Mouse (Mus musculus): ENCODE measurements at regions not wholly inside any gene's neighbourhood (a gene's known extent, or its start where the extent isn't known, plus 50 kb on each side); places are given as distances from the start of the nearest gene placed in this dataset.

DNA sequence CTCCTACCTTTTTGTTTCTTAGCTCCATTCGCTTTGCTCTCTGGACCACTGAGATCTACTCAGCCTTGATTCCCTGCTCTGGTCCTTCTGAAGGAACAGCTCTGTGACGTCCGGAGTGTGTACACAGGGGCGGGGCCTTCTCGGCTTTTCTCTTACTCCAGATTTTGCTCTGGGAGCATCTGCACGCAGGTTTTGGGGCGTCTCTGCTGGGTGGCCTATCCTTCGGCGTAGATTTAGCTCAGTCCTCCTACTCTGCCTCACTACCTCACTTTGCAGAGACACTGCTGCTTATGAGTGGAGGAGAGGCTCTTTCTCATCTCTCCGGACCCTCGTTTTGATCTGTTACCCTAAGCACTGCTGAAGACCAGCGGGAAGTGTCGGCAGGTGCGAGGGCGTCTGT lies 161.4 kb downstream of the Nucb2 start:
- Histone ChIP-seq H3K27me3 (ENCODE audit: control insufficient read depth, insufficient read depth, low read length) (no peaks in the 10 kb centered on the region), H3K9ac (ENCODE audit: low read depth, low read length) (no peak overlapping the region), H3K36me3 (ENCODE audit: control insufficient read depth, insufficient read depth, low read length) (no peaks in the 10 kb centered on the region), H3K4me1 (ENCODE audit: control insufficient read depth, insufficient read depth, low read length) (no peaks in the 10 kb centered on the region), H3K9me3 (replicated peaks; ENCODE audit: control insufficient read depth, low read length) (no peaks in the 10 kb centered on the region), H3K4me2 (no peak overlapping the region), H3K27ac (ENCODE audit: low read depth, low read length) (no peak overlapping the region), H3K4me3 (ENCODE audit: low read depth, low read length) (no peak overlapping the region)
- 84% methylated on average over 15 of the region's 15 CpGs for WGBS (ENCODE audit: insufficient replicate concordance)
- ATAC-seq (replicated peaks; ENCODE audit: insufficient number of reproducible peaks, low FRiP score, low TSS enrichment), result no peak

DNA sequence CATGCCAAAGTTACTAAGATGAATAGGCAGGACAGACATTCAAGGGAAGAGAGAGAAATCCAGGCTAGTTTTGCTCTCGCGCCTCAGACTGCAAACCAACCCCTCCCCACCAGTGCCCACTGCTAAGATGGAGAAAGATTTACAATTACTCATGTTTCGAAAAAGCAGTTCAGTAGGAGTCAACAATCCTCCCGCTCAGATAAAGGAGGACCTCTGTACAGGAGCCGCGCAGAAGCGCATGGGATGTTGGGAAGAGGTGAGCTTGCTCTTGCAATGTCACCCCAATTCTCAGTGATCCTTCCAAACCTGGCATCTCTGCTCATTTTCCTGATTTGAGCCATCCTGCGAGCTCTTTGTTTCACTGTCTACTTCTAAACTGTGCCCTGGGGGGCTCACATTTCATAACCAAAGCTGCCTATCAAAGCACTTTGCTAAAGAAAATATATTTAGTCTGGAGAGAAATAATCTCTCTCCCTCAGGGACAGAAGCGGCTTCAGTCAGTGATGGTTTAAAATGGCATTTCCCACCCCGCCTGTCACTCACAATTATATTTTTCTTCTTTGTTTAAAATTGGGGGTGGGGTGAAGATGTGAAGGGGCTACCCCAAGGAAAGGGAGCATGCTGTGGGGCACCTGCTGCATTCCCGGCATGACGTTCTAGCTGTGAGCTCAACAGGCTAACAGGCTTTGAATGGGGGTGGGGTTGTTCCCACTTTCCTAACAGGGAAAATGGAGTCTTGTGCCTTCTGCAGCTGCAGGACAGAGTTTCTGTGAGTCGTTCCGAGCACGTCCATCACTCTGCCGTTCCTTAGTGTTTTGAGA lies 170.2 kb downstream of the Nucb2 start:
- no peak for ATAC-seq (replicated peaks; ENCODE audit: insufficient number of reproducible peaks, low FRiP score, low TSS enrichment)
- H3K9me3 ChIP-seq (replicated peaks; ENCODE audit: control insufficient read depth, low read length), result no peaks in the 10 kb centered on the region
- 64% methylated on average over 16 of the region's 16 CpGs for WGBS (ENCODE audit: insufficient replicate concordance)
- H3K4me2 ChIP-seq, result no peak overlapping the region
- H3K27me3 ChIP-seq (ENCODE audit: control insufficient read depth, insufficient read depth, low read length), result no peaks in the 10 kb centered on the region
- H3K27ac ChIP-seq (ENCODE audit: low read depth, low read length), result no peak overlapping the region
- no peak overlapping the region for H3K4me3 ChIP-seq (ENCODE audit: low read depth, low read length)
- H3K9ac ChIP-seq (ENCODE audit: low read depth, low read length), result no peak overlapping the region
- no peaks in the 10 kb centered on the region for H3K4me1 ChIP-seq (ENCODE audit: control insufficient read depth, insufficient read depth, low read length)
- no peaks in the 10 kb centered on the region for H3K36me3 ChIP-seq (ENCODE audit: control insufficient read depth, insufficient read depth, low read length)

DNA sequence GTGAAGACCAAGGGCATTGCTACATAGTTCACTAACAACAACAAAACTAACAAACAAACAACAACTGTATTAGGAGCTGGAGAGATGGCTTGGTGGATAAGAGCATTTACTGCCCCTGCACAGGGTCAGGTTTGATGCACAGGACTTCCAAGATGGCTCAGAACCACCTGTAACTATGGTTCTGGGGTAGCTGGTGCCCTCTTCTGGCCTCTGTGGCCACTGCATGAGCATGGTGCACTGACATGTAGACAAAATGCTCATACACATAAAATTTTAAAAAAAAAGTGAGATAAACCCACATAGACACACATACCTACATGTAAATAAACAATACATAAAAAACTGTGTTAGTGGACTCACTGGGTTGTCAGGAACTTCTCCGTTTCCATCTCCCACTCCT lies 172.5 kb downstream of the Nucb2 start:
- H3K4me3 ChIP-seq (ENCODE audit: low read depth, low read length), result no peak overlapping the region
- no peak for ATAC-seq (replicated peaks; ENCODE audit: insufficient number of reproducible peaks, low FRiP score, low TSS enrichment)
- no peaks in the 10 kb centered on the region for H3K36me3 ChIP-seq (ENCODE audit: control insufficient read depth, insufficient read depth, low read length)
- H3K27ac ChIP-seq (ENCODE audit: low read depth, low read length), result no peak overlapping the region
- H3K9me3 ChIP-seq (replicated peaks; ENCODE audit: control insufficient read depth, low read length), result no peaks in the 10 kb centered on the region
- no peak overlapping the region for H3K9ac ChIP-seq (ENCODE audit: low read depth, low read length)
- no peak overlapping the region for H3K4me2 ChIP-seq
- 76% methylated on average over 1 of the region's 1 CpGs for whole genome bisulfite sequencing (ENCODE audit: insufficient replicate concordance)
- H3K27me3 ChIP-seq (ENCODE audit: control insufficient read depth, insufficient read depth, low read length), result no peaks in the 10 kb centered on the region
- no peaks in the 10 kb centered on the region for H3K4me1 ChIP-seq (ENCODE audit: control insufficient read depth, insufficient read depth, low read length)

DNA sequence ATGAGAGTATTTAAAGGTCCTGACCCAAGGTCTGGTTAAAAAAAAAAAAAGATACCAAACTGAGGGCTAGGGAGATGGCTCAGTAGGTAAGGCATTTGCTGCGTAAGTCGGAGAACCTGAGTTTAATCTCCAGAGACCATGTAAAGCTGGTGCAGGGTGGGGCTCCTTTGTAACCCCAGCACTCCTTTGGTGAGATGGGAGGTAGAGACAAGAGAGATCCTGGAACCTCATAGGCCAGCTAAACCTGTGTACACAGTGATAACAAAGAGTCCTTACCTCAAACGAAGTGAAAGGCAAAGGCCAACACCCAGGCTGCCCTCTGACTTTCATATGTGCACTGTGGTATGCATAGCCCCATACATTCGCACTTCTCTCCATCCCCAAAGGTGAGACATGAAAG lies 175.0 kb downstream of the Nucb2 start:
- no peaks in the 10 kb centered on the region for H3K27me3 ChIP-seq (ENCODE audit: control insufficient read depth, insufficient read depth, low read length)
- H3K9ac ChIP-seq (ENCODE audit: low read depth, low read length), result no peak overlapping the region
- 68% methylated on average over 4 of the region's 4 CpGs for WGBS (ENCODE audit: insufficient replicate concordance)
- H3K9me3 ChIP-seq (replicated peaks; ENCODE audit: control insufficient read depth, low read length), result no peaks in the 10 kb centered on the region
- H3K4me2 ChIP-seq, result no peak overlapping the region
- no peak for ATAC-seq (replicated peaks; ENCODE audit: insufficient number of reproducible peaks, low FRiP score, low TSS enrichment)
- no peak overlapping the region for H3K27ac ChIP-seq (ENCODE audit: low read depth, low read length)
- H3K36me3 ChIP-seq (ENCODE audit: control insufficient read depth, insufficient read depth, low read length), result no peaks in the 10 kb centered on the region
- H3K4me1 ChIP-seq (ENCODE audit: control insufficient read depth, insufficient read depth, low read length), result no peaks in the 10 kb centered on the region
- H3K4me3 ChIP-seq (ENCODE audit: low read depth, low read length), result no peak overlapping the region

DNA sequence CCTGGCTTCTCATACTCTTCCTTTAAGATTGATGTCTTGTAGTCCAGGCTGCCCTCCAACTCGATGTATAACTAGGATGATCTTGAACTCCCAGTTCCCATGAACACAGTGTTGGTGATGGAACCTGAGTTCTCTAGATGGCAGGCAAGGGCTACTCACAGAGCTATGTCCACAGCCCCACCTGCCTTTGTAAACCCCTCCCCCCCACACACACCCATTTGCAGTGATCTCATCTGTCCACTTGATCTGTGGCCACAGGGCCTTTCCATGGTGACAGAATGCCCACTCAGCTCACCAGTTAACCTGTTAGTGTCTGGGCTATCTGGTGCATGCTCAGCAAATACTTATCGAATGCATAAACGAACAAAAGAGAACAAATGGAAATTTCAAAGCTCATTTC lies 176.4 kb downstream of the Nucb2 start:
- Histone ChIP-seq H3K4me2 (no peak overlapping the region), H3K27ac (ENCODE audit: low read depth, low read length) (no peak overlapping the region), H3K4me1 (ENCODE audit: control insufficient read depth, insufficient read depth, low read length) (no peaks in the 10 kb centered on the region), H3K27me3 (ENCODE audit: control insufficient read depth, insufficient read depth, low read length) (no peaks in the 10 kb centered on the region), H3K36me3 (ENCODE audit: control insufficient read depth, insufficient read depth, low read length) (no peaks in the 10 kb centered on the region), H3K4me3 (ENCODE audit: low read depth, low read length) (no peak overlapping the region), H3K9me3 (replicated peaks; ENCODE audit: control insufficient read depth, low read length) (no peaks in the 10 kb centered on the region), H3K9ac (ENCODE audit: low read depth, low read length) (no peak overlapping the region)
- WGBS (ENCODE audit: insufficient replicate concordance), result 77% methylated on average over 3 of the region's 3 CpGs
- no peak for ATAC-seq (replicated peaks; ENCODE audit: insufficient number of reproducible peaks, low FRiP score, low TSS enrichment)

DNA sequence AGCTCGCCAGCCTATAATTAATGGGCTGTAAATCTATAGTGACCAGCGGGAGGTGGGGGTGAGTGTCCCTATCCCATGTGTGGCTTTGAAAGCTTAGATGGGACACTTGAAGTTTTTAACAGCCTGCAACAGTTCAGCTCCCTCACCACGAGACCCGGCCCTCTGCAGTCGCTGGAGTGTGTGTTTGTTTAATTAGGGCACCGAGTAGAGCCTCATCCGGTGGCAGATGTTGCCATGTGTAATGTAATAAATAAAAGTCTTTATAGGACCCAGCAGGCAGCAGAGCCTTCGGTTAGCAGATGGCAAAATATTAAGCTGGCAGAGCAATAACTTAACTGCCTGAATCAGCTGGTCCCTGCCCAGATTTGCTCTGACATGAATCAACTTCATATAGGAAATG lies 177.1 kb downstream of the Nucb2 start:
- H3K4me2 ChIP-seq, result no peak overlapping the region
- H3K27ac ChIP-seq (ENCODE audit: low read depth, low read length), result no peak overlapping the region
- no peaks in the 10 kb centered on the region for H3K4me1 ChIP-seq (ENCODE audit: control insufficient read depth, insufficient read depth, low read length)
- H3K36me3 ChIP-seq (ENCODE audit: control insufficient read depth, insufficient read depth, low read length), result no peaks in the 10 kb centered on the region
- H3K4me3 ChIP-seq (ENCODE audit: low read depth, low read length), result no peak overlapping the region
- no peak overlapping the region for H3K9ac ChIP-seq (ENCODE audit: low read depth, low read length)
- no peak for ATAC-seq (replicated peaks; ENCODE audit: insufficient number of reproducible peaks, low FRiP score, low TSS enrichment)
- WGBS (ENCODE audit: insufficient replicate concordance), result 64% methylated on average over 8 of the region's 8 CpGs
- no peaks in the 10 kb centered on the region for H3K27me3 ChIP-seq (ENCODE audit: control insufficient read depth, insufficient read depth, low read length)
- no peaks in the 10 kb centered on the region for H3K9me3 ChIP-seq (replicated peaks; ENCODE audit: control insufficient read depth, low read length)

DNA sequence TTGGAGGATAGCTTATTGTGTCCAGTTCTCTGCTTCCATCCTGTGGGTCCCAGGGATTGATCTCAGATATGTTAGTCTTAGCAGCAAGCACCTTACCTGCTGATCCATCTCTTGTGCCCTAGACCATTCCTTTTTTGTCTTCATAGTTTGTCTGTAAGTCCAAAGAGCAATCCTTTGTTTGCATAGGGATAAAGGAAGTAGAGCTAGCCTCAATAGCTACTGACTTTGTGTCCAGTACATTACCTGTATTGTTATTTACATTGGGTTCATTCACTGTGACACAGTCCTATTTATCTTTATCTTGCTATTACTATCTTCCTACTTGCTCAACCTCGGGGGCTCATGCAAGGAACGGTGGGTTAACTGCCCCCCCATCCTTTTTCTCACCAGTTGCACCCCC lies 196.2 kb downstream of the Nucb2 start:
- no peaks in the 10 kb centered on the region for H3K4me1 ChIP-seq (ENCODE audit: control insufficient read depth, insufficient read depth, low read length)
- H3K27me3 ChIP-seq (ENCODE audit: control insufficient read depth, insufficient read depth, low read length), result no peaks in the 10 kb centered on the region
- 59% methylated on average over 2 of the region's 2 CpGs for WGBS (ENCODE audit: insufficient replicate concordance)
- no peaks in the 10 kb centered on the region for H3K9me3 ChIP-seq (replicated peaks; ENCODE audit: control insufficient read depth, low read length)
- ATAC-seq (replicated peaks; ENCODE audit: insufficient number of reproducible peaks, low FRiP score, low TSS enrichment), result no peak
- no peak overlapping the region for H3K4me2 ChIP-seq
- H3K9ac ChIP-seq (ENCODE audit: low read depth, low read length), result no peak overlapping the region
- no peak overlapping the region for H3K27ac ChIP-seq (ENCODE audit: low read depth, low read length)
- H3K36me3 ChIP-seq (ENCODE audit: control insufficient read depth, insufficient read depth, low read length), result no peaks in the 10 kb centered on the region
- H3K4me3 ChIP-seq (ENCODE audit: low read depth, low read length), result no peak overlapping the region

DNA sequence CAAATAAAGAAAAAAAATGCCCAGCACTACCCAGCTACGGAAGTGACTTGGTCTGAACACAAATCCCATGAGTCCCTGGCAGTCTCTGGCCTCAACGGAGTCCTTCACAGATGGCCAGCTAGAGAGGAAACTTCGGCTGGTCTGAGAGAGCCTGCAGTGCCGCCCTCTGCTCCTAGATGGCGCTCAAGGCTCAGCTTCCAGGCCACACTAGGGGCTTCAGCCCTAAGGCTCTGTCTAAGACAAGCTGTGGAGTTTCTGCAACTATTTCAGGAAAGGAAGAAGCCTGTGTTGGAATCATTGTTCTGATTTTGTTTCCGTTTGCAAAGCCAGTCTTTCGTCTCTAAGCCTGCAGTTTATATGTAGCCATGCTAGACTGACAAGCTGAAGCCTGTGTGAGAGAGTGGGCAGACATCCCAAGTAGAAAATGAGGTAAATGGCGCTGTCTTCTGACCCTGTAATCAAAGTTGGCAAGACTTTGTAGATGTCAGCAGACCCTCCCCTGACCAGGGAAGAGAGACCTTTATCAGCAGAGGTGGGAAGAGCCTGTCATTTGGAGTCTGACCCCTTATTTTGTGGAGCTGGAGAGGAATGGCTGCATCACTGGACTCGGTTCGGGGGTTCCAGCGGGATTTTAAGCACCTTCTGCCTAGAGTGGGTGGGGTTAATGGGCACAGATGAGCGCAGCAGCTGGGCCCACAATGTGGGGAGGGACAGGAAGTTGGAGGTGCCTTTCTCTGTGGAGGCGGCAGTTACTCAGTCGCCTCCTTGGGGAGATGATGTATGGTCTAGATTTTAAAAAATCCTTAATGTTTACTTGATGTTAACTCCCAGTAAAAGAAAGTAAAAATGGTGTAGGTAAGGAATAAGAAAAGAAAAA lies 197.5 kb downstream of the Nucb2 start:
- Histone ChIP-seq H3K9ac (ENCODE audit: low read depth, low read length) (no peak overlapping the region), H3K27ac (ENCODE audit: low read depth, low read length) (no peak overlapping the region), H3K4me2 (no peak overlapping the region), H3K4me3 (ENCODE audit: low read depth, low read length) (no peak overlapping the region), H3K9me3 (replicated peaks; ENCODE audit: control insufficient read depth, low read length) (no peaks in the 10 kb centered on the region), H3K27me3 (ENCODE audit: control insufficient read depth, insufficient read depth, low read length) (no peaks in the 10 kb centered on the region), H3K36me3 (ENCODE audit: control insufficient read depth, insufficient read depth, low read length) (no peaks in the 10 kb centered on the region), H3K4me1 (ENCODE audit: control insufficient read depth, insufficient read depth, low read length) (no peaks in the 10 kb centered on the region)
- WGBS (ENCODE audit: insufficient replicate concordance), result 42% methylated on average over 14 of the region's 14 CpGs
- ATAC-seq (replicated peaks; ENCODE audit: insufficient number of reproducible peaks, low FRiP score, low TSS enrichment), result no peak
